Mouse (Mus musculus) liver, postnatal 0 days (tissue): ENCODE results near the gene Golgb1.

Experiments used
- CTCF ChIP-seq: sonication (generic); IDR thresholded peaks from 2 replicates; pipeline ENCODE4 v1.5.1; 2016; ENCODE audit warnings: antibody characterized with exemption, low read depth
- EP300 ChIP-seq: IDR thresholded peaks from 2 replicates; pipeline ENCODE4 v1.6.1; 2016; ENCODE audit warnings: antibody characterized with exemption, low read depth, mild to moderate bottlenecking

GRCm38 (mm10) chr16:36884881-36885280, 9.9 kb downstream of the Golgb1 start:
- TF ChIP-seq EP300 (no peak), CTCF (peak; percentile 84)
